Mouse (Mus musculus) v-Abl transformed pro-B cells (cell line): ENCODE results near the gene Xdh.
"Not testable (repeated sequence)": the region's sequence is repeated elsewhere in the genome, so short reads cannot be mapped to it uniquely, and the experiment has no call there.

ENCODE experiments used
- in situ Hi-C, 2 experiments: fragments of 400-800 bp; cut with MboI; formaldehyde crosslinking; loops; one replicate each; pipeline ENCODE4 v1.15.1; 2025; ENCODE audit not compliant: unreplicated experiment in 2 of 2

Gene Xdh

GRCm38 (mm10) chr17:73886071-73886785 is 63.8 kb downstream of the Xdh start:
- in situ Hi-C loops, result loop anchor here in 1 of 2 experiments (25.0 kb wide), 1 partner anchor 699 kb away; no protein-coding TSS in a partner anchor

- in situ Hi-C loops, result loop anchor here (5.0 to 25.0 kb wide), 8 partner anchors 136 to 1091 kb away; no protein-coding TSS in a partner anchor
These were observed 66.7 kb downstream of the Xdh start for GRCm38 (mm10) chr17:73883332-73883731.

GRCm38 (mm10) chr17:73882194-73882593 is 67.8 kb downstream of the Xdh start:
- in situ Hi-C loops, result loop anchor here (5.0 to 25.0 kb wide), 8 partner anchors 135 to 1090 kb away; no protein-coding TSS in a partner anchor

- in situ Hi-C loops, result loop anchor here (5.0 to 25.0 kb wide), 8 partner anchors 134 to 1089 kb away; no protein-coding TSS in a partner anchor
These were observed 68.7 kb downstream of the Xdh start for GRCm38 (mm10) chr17:73881295-73881694.

GRCm38 (mm10) chr17:73880286-73880685 is 69.7 kb downstream of the Xdh start:
- in situ Hi-C loops, result loop anchor here (5.0 to 25.0 kb wide), 8 partner anchors 133 to 1088 kb away; no protein-coding TSS in a partner anchor

GRCm38 (mm10) chr17:73879262-73879916 is 70.6 kb downstream of the Xdh start:
- in situ Hi-C loops, result loop anchor here in 1 of 2 experiments (25.0 kb wide), 1 partner anchor 692 kb away; no protein-coding TSS in a partner anchor

GRCm38 (mm10) chr17:73875674-73876073 is 74.3 kb downstream of the Xdh start:
- in situ Hi-C loops, result loop anchor here in 1 of 2 experiments (25.0 kb wide), 1 partner anchor 688 kb away; no protein-coding TSS in a partner anchor

GRCm38 (mm10) chr17:73875268-73875667 is 74.7 kb downstream of the Xdh start:
- in situ Hi-C loops, result loop anchor here in 1 of 2 experiments (25.0 kb wide), 1 partner anchor 688 kb away; no protein-coding TSS in a partner anchor

- in situ Hi-C loops, result no loop called here
These were observed 78.9 kb downstream of the Xdh start for GRCm38 (mm10) chr17:73870956-73871605.

- in situ Hi-C loops, result no loop called here
These were observed 80.8 kb downstream of the Xdh start for GRCm38 (mm10) chr17:73869008-73869685.

GRCm38 (mm10) chr17:73853717-73854116 is 96.3 kb downstream of the Xdh start:
- in situ Hi-C loops, result no loop called here

GRCm38 (mm10) chr17:73853041-73853440 is 97.0 kb downstream of the Xdh start:
- in situ Hi-C loops, result no loop called here

- in situ Hi-C loops, result no loop called here
These were observed 102.6 kb downstream of the Xdh start for GRCm38 (mm10) chr17:73847399-73847798.

GRCm38 (mm10) chr17:73845632-73846031 is 104.4 kb downstream of the Xdh start:
- in situ Hi-C loops, result no loop called here

GRCm38 (mm10) chr17:73842963-73843362 is 107.0 kb downstream of the Xdh start:
- in situ Hi-C loops, result no loop called here

- in situ Hi-C loops, result not testable (repeated sequence)
These were observed 110.1 kb downstream of the Xdh start for GRCm38 (mm10) chr17:73839876-73840275.

- in situ Hi-C loops, result no loop called here
These were observed 110.7 kb downstream of the Xdh start for GRCm38 (mm10) chr17:73839086-73839835.

- in situ Hi-C loops, result no loop called here
These were observed 112.8 kb downstream of the Xdh start for GRCm38 (mm10) chr17:73837244-73837643.

- in situ Hi-C loops, result no loop called here
These were observed 113.4 kb downstream of the Xdh start for GRCm38 (mm10) chr17:73836601-73837000.
